Mouse (Mus musculus) gastrocnemius, adult 2 months (tissue): ENCODE measurements around the gene Hoxd9. TPM values are rescaled to one million over a fixed set of nuclear protein-coding genes. Genes with fewer than 3 reads are reported as not detected.

Source experiments
- DNase-seq: peaks from one replicate; pipeline ENCODE4 v3.0.0; 2022
- H3K27ac ChIP-seq: fragments of 200-600 bp; 2 replicates; pipeline ENCODE4 v1.8.1; 2022; ENCODE audit warnings: mild to moderate bottlenecking
- H3K4me3 ChIP-seq: fragments of 200-600 bp; 2 replicates; pipeline ENCODE4 v1.8.1; 2022; ENCODE audit warnings: mild to moderate bottlenecking, moderate library complexity
- CTCF ChIP-seq: fragments of 200-600 bp; IDR thresholded peaks from 2 replicates; pipeline ENCODE4 v1.8.1; 2022; ENCODE audit warnings: antibody characterized with exemption, mild to moderate bottlenecking, moderate library complexity
- intact Hi-C: fragments of 180-260 bp; cut with DNase I; formaldehyde crosslinking; loops from one replicate; pipeline ENCODE4 v1.15.1; 2025
- total RNA-seq, 2 experiments: library from RNA; stranded (reverse); gene quantifications; 2 replicates each; pipeline ENCODE4 v1.2.3; 2021

The Hoxd9 gene
- total RNA-seq, 2 experiments from 2014 or later = 15.8 to 19.1 TPM

DNA sequence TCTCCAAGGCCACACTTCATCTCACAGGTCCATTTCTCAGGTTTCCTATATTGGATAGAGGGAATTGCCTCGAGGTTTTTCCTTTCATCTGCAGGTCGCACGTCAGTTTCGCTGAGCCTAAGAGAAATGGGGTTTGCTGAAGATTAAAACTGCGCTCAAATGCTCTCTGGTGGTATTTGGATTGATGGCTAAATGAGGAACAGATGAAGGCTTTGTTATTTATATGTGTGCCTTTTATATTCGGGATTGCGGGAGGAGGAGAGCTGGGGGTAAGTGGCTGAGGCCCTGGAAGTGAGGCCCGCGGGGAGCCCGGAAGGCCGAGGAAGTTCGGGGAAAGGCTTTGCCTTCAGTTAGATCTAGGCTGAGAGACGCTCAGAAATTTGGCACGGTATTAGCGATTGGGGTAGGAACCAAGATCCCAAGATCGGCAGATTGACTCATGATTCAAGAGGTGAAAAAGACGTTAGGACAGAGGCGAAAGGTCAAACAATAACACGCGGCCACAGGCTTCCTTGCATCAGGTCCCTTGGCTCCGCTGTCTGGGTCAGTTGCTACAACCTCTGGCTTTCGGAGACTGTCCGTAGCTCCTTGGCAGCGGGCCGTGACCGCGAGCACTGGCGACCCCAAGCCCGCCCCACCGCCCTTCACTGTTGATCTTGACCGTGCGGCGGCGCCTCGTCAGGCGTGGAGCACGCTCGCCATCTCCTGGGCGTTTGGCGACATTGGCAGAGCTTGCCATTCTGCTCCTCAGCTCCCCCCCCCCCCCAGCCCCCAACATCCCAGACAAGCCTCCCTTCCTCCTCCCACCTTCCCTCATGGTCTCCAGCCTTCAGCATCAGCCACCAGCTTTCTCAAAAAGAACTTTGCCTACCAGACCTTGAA, 24.8 kb upstream of the Hoxd9 start:
- peak; percentile 81 for TF ChIP-seq CTCF
- Histone ChIP-seq H3K27ac (no peak overlapping the region), H3K4me3 (peak overlapping the region; percentile 60)
- DNase-seq = peak; percentile 71
- intact Hi-C loops = loop anchor here (2.0 kb wide), 2 partner anchors 708 to 1088 kb away; no protein-coding TSS in a partner anchor

DNA sequence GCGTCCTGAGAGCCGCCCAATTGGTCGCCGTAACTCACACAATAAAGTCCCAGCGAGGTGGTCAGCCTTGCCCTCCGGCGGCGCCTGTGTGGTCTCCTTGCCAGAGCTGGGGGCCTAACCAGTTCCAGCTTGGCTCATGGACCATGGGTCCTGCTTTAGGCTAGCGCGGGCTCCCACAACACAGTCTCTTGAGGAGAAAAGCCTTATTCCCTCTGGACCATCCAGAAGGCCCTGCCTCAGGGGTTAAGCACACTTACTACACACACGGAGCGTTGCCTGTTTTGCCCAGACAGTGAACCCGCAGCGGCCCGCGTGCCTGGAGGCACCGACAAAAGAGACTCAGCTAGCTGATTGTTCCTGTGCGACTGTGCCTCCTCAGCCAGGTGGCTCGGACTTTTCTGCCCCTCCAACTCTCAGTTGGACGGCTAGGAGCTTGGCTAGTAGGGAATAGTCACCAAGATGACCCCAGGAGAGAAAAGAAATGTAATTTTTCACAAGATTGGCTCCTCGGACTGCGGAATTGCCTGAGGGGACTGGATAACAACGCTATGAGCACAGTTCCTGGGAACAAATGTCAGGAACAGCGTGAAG, 23.6 kb upstream of the Hoxd9 start:
- Histone ChIP-seq H3K4me3 (no peak overlapping the region), H3K27ac (no peak overlapping the region)
- intact Hi-C loops = loop anchor here (2.0 kb wide), 2 partner anchors 709 to 1089 kb away; no protein-coding TSS in a partner anchor
- no peak for TF ChIP-seq CTCF
- no peak for DNase-seq

DNA sequence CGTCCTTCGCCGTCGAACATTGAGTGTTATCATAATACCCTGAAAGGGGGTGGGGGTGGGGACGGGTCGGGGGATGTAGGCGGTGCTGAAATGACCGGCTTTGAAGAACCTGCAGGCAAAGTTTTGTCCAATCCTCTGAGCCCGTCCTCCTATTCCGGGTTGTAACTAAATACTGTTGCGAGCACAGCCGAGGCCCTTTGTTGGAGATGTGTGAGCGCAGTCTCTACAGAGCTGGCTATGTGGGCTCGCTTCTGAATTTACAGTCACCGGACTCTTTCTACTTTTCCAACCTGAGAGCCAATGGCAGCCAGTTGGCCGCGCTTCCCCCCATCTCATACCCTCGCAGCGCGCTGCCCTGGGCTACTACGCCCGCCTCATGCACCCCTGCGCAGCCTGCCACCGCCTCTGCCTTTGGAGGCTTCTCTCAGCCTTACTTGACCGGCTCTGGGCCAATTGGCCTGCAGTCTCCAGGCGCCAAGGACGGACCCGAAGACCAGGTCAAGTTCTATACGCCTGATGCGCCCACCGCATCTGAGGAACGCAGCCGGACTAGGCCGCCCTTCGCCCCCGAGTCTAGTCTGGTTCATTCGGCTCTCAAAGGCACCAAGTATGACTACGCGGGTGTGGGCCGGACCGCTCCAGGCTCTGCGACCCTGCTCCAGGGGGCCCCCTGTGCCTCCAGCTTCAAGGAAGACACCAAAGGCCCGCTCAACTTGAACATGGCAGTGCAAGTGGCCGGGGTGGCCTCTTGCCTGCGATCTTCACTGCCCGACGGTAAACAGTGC, 22.5 kb upstream of the Hoxd9 start, which contains the start of gene Hoxd12:
Gene Hoxd12 (plus strand): TSS at position 133 of the 785 bp plus-strand sequence.
- Histone ChIP-seq H3K27ac (no peak within 1 kb of the TSS), H3K4me3 (no peak within 1 kb of the TSS)
- no peak for DNase-seq
- TF ChIP-seq CTCF = no peak
- intact Hi-C loops = no loop called here

DNA sequence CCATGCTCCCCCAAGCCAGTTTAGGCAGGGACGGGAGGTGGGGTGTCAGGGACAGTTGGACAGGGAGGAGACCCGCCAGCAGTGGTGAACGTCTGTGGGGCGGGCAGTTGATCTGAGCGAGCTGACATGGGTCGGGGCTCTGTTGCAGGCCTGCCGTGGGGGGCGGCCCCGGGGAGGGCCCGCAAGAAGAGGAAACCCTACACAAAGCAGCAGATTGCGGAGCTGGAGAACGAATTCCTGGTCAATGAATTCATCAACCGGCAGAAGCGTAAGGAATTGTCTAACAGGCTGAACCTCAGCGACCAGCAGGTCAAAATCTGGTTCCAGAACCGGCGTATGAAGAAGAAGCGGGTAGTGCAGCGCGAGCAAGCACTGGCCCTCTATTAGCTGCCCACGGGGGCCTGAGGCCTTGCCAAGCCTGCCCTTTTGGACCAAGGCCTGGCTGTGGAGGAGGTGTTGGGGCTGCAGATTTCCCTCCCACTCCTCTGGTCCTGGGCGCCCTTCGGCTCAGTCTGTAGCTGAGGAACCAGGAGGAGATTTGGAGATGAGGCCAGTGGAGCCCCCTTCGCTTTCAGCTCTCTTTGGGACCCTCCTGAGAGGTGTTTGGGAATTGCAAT, 21.8 kb upstream of the Hoxd9 start:
- no peak overlapping the region for H3K27ac ChIP-seq
- no peak for DNase-seq
- H3K4me3 ChIP-seq = no peak overlapping the region
- intact Hi-C loops = no loop called here
- TF ChIP-seq CTCF = no peak

DNA sequence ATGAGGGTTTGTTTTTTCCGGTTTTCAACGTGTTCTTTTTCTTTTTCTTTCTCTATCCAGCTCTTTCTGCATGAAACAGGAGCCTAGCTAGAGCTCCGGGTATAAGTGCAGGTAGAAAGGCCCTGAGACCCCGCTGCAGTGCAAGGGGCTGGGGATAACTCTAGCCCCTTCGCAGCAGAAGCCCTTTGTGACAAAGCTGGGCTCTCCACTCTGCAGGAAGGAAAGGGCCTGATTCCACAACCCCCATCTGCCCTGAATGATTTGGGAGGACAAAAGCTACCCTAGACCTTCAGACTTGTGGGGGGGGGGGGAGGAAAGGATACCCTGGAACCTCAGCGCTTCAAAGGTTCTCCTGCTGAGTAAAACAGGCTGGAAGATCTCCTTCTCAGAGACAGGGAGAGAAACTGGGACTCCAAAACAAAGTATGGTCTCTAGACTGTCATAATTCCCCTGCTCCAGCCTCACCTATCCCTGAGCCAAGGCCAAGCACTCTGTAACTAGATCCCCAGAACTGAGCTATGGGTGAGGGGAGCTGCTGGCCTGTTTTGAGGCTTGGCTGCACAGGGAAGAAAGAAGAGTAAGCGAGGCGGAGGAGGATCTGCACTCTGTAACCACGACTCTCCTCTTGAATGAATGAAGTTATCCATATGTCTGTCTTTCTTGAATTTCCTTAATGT, 21.0 kb upstream of the Hoxd9 start:
- Histone ChIP-seq H3K27ac (no peak overlapping the region), H3K4me3 (no peak overlapping the region)
- TF ChIP-seq CTCF = no peak
- no peak for DNase-seq
- intact Hi-C loops = no loop called here

DNA sequence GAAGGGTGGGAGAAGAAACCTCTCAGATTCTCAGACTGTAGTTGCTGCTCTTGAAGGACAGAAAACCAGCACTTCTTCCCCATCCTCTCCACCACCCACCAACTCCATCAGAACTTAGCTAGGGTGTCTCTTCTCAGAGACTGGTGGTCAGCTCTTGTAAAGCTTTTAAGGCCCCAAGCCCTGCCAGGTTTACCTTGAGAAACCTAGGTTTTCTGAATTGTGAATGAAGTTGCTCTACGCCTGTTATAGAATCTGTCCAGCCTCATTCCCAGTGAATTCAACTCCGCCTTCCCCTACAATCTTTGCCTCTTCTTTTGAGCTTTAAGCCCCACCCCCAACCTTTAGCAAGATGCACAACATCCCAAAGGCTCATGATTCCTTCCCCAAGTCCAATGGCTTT, 20.4 kb upstream of the Hoxd9 start:
- Histone ChIP-seq H3K4me3 (no peak overlapping the region), H3K27ac (no peak overlapping the region)
- intact Hi-C loops = no loop called here
- DNase-seq = no peak
- no peak for TF ChIP-seq CTCF

DNA sequence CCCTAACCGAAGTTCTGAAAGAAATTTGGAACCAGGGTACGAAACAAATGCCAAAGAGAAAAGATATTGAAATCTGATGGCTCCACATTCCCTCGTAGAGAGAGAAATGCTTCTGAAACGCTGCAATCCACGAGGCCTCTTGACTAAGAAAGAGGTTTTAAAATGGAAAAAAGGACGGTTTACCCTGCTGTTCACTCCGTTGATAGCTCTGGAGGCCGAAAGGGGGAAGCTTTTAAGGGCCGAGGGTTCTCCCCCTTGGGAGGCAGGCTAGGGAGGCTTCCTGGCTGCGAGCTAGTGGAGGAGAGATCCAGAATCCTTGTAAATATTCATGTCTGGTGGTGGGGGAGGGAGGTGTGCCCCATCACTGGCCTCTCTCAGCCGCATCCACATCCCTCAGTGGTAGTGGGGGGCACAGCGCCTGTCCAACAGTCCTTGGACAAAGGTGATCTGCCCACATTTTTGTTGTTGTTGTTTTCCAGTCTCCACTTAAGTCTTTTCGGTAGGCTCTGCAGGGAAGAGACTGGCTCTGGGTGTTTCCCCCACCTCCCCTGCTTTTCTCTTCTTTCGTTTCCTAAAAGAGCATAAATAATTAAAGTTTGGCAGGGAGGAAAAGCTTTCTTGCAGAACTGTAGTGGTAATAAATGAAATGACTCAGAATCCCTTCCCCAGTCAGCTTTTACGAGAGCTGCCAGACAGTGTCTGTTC, 18.5 kb upstream of the Hoxd9 start, which contains the start of gene Hoxd11:
Gene Hoxd11 (plus strand): TSS at position 667 of the 705 bp plus-strand sequence.
- intact Hi-C loops = no loop called here
- Histone ChIP-seq H3K4me3 (peak within 1 kb of the TSS; percentile 33), H3K27ac (no peak within 1 kb of the TSS)
- TF ChIP-seq CTCF = no peak
- no peak for DNase-seq

DNA sequence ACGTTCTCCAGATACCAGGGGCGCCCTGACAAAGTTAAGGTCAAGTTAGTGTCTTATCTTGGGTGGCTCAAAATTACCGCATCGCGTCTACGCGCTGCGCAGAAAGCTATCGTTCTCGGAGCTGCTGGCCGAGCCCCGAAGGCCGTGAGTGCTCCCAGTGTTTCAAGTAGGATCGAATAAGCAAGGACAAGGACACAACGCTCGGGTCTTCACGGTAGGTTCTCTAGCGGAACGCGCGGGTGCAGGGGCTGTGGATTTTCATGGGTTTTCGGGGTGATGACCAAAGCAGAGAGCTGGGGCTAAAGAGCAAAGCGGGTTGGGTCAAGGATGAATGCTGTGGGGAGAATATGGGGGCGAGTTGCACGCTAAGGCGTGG, 17.9 kb upstream of the Hoxd9 start:
- Histone ChIP-seq H3K27ac (no peak overlapping the region), H3K4me3 (peak overlapping the region; percentile 33)
- TF ChIP-seq CTCF = no peak
- intact Hi-C loops = no loop called here
- no peak for DNase-seq

DNA sequence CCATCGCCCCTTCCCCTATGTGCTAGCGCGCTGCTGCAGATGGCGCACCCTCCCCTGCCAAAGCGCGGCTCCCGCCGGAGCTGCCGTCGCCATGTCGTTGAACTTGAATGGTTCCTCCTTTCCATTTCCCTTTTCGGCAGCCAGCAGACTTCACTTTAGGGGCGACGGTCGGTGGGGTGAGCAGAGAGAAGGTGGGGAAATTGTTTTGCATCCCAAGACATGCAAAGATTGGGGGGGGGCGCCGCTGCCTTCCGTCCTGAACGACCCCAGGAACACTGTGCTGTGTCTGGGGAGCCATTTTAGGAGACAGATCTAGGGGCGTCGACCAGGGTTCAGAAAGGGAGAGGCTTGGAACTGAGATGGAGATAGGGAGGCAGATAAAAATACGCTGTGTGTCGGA, 17.5 kb upstream of the Hoxd9 start:
- peak overlapping the region; percentile 33 for H3K4me3 ChIP-seq
- no peak overlapping the region for H3K27ac ChIP-seq
- intact Hi-C loops = no loop called here
- DNase-seq = no peak
- no peak for TF ChIP-seq CTCF

DNA sequence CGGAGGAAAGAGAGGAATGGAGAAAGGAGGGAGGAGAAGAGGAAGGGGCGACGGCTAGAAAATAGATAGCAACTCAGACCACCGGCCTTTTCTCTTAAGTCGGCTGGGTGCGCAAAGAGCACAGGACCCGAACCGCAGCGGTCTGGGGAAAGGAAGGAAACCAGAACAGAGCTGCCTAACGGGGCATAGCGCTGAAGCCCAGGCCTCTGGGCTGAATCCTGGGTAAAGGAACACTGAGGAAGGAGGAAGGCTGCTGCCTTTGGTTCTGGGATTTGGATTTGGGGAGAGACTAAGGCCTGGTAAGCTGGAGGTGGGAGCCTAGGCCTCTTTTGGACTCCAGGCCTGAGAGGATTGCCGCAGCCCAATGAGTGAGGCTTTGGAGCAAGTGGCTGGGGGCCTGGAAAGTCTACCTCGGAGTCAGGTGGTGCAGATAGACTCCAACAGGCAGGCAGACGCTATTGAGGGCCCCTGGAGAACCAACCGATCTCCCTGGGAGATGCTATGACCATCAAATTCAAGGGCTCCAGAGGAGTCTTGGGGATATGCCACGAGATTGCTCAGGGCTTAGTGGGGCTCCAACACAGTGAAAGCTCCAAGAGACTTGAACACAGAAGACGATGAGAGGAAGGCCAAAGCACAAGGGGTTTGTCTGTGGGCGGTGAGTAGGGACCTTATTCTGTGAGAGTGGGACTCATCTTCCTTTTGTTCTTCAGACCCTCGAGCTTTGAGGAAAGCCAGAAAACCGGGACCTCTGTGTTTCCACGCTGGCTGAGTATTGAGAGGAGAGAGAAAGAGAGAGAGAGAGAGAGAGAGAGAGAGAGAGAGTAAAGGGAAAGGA, 16.7 kb upstream of the Hoxd9 start:
- intact Hi-C loops = no loop called here
- Histone ChIP-seq H3K27ac (no peak overlapping the region), H3K4me3 (no peak overlapping the region)
- DNase-seq = no peak
- TF ChIP-seq CTCF = no peak
